In the genomic region with DNA sequence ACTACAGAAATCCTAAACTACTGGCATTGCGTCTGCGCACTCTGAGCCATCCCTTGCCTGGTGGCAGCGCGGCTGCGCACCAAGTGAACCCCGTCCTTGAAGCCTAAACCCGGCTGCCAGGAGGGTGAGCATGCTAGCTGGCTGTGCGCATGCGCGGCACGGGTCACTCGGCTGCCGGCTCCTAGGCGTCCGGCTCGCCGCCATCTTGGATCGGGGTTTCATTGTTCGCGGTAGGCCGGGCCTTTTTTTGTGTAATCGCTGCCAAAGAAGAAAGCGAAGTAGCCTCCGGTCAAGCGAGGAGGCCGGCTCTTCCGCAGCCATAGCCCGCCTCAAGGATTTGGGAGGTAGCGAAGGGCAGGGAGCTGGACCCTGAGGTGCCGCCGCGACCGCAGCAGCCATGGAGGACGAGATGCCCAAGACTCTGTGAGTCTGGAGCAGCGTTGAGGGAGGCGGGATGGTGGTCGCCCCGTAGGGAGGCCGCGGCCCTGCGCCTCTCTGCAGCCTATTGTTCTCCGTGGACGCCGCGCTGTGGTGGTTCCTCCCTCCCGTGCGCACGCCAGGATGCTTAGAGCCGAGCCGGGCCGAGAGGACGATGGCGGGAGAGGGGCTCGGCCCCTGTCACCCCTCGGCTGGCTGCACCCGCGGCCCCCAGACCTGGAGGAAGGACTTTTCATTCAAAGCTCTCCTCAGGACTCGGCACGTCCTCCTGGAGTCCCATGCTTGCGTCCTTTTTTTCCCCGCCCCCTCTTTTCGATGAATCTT, we compare ENCODE assay signal across 8 mouse cellular contexts. TPM values are rescaled to one million over a fixed set of nuclear protein-coding genes. Genes with fewer than 3 reads are reported as not detected.
DNase-seq lines count a peak whose midpoint lies in the region; ATAC-seq and TF ChIP-seq lines count a peak whose summit lies in the region.

A gene (plus strand): TSS at position 120 of the 762 bp plus-strand sequence.

- H3K9me3 ChIP-seq in ES-E14 (ENCODE audit: control insufficient read depth, insufficient read depth, low read depth, low read length), result no peaks in the 10 kb centered on the region
- no peaks in the 10 kb centered on the region for H3K9me3 ChIP-seq in forebrain, embryonic 15.5 days

- in situ Hi-C loops in ES-E14 (cut with MboI; ENCODE audit: low sequenced_read_pairs in 2 of 2, unreplicated experiment in 2 of 2), result no loop called here

- WGBS in forebrain, embryonic 15.5 days, result under 1% methylated on average over 62 of the region's 62 CpGs
- WGBS in lung, adult 2 months, result under 1% methylated on average over 62 of the region's 62 CpGs

- peak; percentile 98 for ATAC-seq in forebrain, embryonic 15.5 days (replicated peaks)
- peak; percentile 86 for ATAC-seq in neutrophil, adult 5-6 weeks (ENCODE audit: extremely low read depth, insufficient number of reproducible peaks, low FRiP score, poor library complexity, severe bottlenecking)

- peak; percentile 95 for DNase-seq in ES-E14 (ENCODE audit: low read depth, low spot score)
- DNase-seq in cerebellum, adult 11-12 months, result peak; percentile 99
- peak; percentile 96 for DNase-seq in heart, postnatal 25 days (ENCODE audit: low spot score)
- peak; percentile 96 to 97 for DNase-seq in layer of hippocampus, adult 18-20 months (ENCODE audit: low spot score in 2 of 2)
- DNase-seq in lung, adult 2 months, result peak; percentile 89
- DNase-seq in thymus, adult 18-20 months, result peak; percentile 96

- H3K27me3 ChIP-seq in forebrain, embryonic 15.5 days, result no peaks in the 10 kb centered on the region

- no peaks in the 10 kb centered on the region for H3K4me1 ChIP-seq in ES-E14 (ENCODE audit: control insufficient read depth in 2 of 2, insufficient read depth in 2 of 2, low read length in 2 of 2, poor library complexity in 1 of 2)
- peaks cover 26% of the 10 kb centered on the region for H3K4me1 ChIP-seq in forebrain, embryonic 15.5 days
- H3K4me1 ChIP-seq in lung, adult 2 months (ENCODE audit: control insufficient read depth, insufficient read depth, low read length), result peaks cover 3% of the 10 kb centered on the region; the same call in 1 of the 2 replicates

- TF ChIP-seq CTCF in lung, adult 2 months (IDR thresholded peaks at IDR 0.05; ENCODE audit: insufficient read depth, low read length), result no peak

- intact Hi-C loops in heart, postnatal 25 days (cut with DNase I), result loop anchor here (5.0 kb wide), 2 partner anchors 262 to 277 kb away; no protein-coding TSS in a partner anchor

- TF ChIP-seq POLR2A in lung, adult 2 months (IDR thresholded peaks at IDR 0.05; ENCODE audit: borderline replicate concordance, extremely low read depth, low read depth, low read length), result no peak

- peak within 1 kb of the TSS; percentile 99 for H3K9ac ChIP-seq in ES-E14 (ENCODE audit: insufficient read depth, low read depth, low read length, poor library complexity, severe bottlenecking)
- H3K9ac ChIP-seq in forebrain, embryonic 15.5 days (replicated peaks), result peak within 1 kb of the TSS; percentile 83

- no peaks in the 10 kb centered on the region; the same call in 1 of the 2 replicates for H3K36me3 ChIP-seq in ES-E14 (ENCODE audit: control insufficient read depth, insufficient read depth, low read length, poor library complexity, severe bottlenecking)
- peaks cover 2% of the 10 kb centered on the region; the same call in 1 of the 2 replicates for H3K36me3 ChIP-seq in forebrain, embryonic 15.5 days

- H3K4me3 ChIP-seq in ES-E14 (ENCODE audit: insufficient read depth in 1 of 2, low read depth in 1 of 2, low read length in 2 of 2, poor library complexity in 1 of 2, severe bottlenecking in 1 of 2), result peak within 1 kb of the TSS; percentile 80
- peak within 1 kb of the TSS; percentile 52 for H3K4me3 ChIP-seq in forebrain, embryonic 15.5 days
- H3K4me3 ChIP-seq in lung, adult 2 months (replicated peaks; ENCODE audit: extremely low read depth, low read depth, low read length), result peak within 1 kb of the TSS; percentile 83

- H3K27ac ChIP-seq in ES-E14 (ENCODE audit: insufficient read depth, low read depth, low read length, poor library complexity, severe bottlenecking), result peak within 1 kb of the TSS; percentile 97
- peak within 1 kb of the TSS; percentile 99 for H3K27ac ChIP-seq in forebrain, embryonic 15.5 days (replicated peaks)

- H3K4me2 ChIP-seq in forebrain, embryonic 15.5 days (replicated peaks), result peak within 1 kb of the TSS; percentile 70

TF ChIP-seq in ES-E14, 5 proteins besides CTCF, POLR2A, EP300 and RAD21:
- TF ChIP-seq HCFC1 (IDR thresholded peaks at IDR 0.05; ENCODE audit: borderline replicate concordance, insufficient read depth, low read length) (peak; percentile 60; the same call in 1 of the 2 replicates), ZC3H11A (IDR thresholded peaks at IDR 0.05; ENCODE audit: borderline replicate concordance, low read depth, low read length) (no peak), CHD2 (IDR thresholded peaks at IDR 0.05; ENCODE audit: low read depth, low read length) (no peak), MAFK (IDR thresholded peaks at IDR 0.05; ENCODE audit: insufficient read depth, low read depth, low read length) (no peak), ZNF384 (IDR thresholded peaks at IDR 0.05; ENCODE audit: low read depth, low read length) (0 out of 2 replicates have a peak, but pooled peaks have one; percentile 4)

RNA-seq across cellular contexts. Expression of the gene that starts here (rescaled TPM):
- total RNA-seq in ES-E14 (2012; rRNA removed), result 46.1 and 70.9 TPM in 2 replicates
- 396 and 401 TPM in 2 replicates for polyA plus RNA-seq in forebrain, embryonic 15.5 days (2015; fragmentation: Nextera tagmentation; extraction: Ambion mirVana)
- 10 to 100 TPM; 26.6 to 27.1 TPM for total RNA-seq in heart, postnatal 25 days (2021)
- total RNA-seq in layer of hippocampus, adult 18-20 months (2021), result 100 to 1,000 TPM; 114 to 120 TPM
- polyA plus RNA-seq in lung, adult 2 months (2012; rRNA removed), result 12.8 and 22.0 TPM in 2 replicates
- 146 and 162 TPM in 2 replicates for total RNA-seq in neutrophil, adult 5-6 weeks (2017)

Comparison
In these comparisons a context has a peak if more than half of its experiments do, and no peak if none do; other contexts are left out.
1. Peak in every context shown above with its lines: DNase-seq, ATAC-seq, H3K4me3 ChIP-seq and H3K27ac ChIP-seq.
2. RNA of the gene that starts here (polyA plus RNA-seq): 396 to 401 TPM in forebrain, embryonic 15.5 days; 12.8 to 22.0 TPM in lung, adult 2 months; every median in the first group is over 10 times any median in the second.